Mouse (Mus musculus) CH12.LX (cell line): Measurements from ENCODE around the gene Olfr1339.

Experiments used
- CTCF ChIP-seq, 2 experiments: IDR thresholded peaks in 1 of 2; conservative IDR thresholded peaks in 1 of 2; 2 replicates each; pipeline ENCODE4 v1.5.1; 2011 to 2012; ENCODE audit warnings: low read depth in 2 of 2, low read length in 2 of 2, improper control_type of control experiment in 1 of 2, inconsistent platforms in 1 of 2, mild to moderate bottlenecking in 1 of 2, moderate library complexity in 1 of 2
- POLR2AphosphoS2 ChIP-seq: IDR thresholded peaks from 2 replicates; pipeline ENCODE4 v1.6.1; 2011; ENCODE audit warnings: low read depth, low read length, improper control_type of control experiment
- SIN3A ChIP-seq: IDR thresholded peaks from 2 replicates; pipeline ENCODE4 v1.6.1; 2012; ENCODE audit warnings: low read length, improper control_type of control experiment, inconsistent platforms

GRCm38 (mm10) chr4:118708086-118708485 is 23.9 kb upstream of the Olfr1339 start:
- TF ChIP-seq POLR2AphosphoS2 (no peak), SIN3A (no peak), CTCF (conservative IDR thresholded peaks at IDR 0.05 in 1 of 2, IDR thresholded peaks at IDR 0.05 in 1 of 2; ENCODE audit: low read depth in 2 of 2, low read length in 2 of 2) (no peak)
